8 mouse cellular contexts compared by ENCODE assay signal in the genomic region with DNA sequence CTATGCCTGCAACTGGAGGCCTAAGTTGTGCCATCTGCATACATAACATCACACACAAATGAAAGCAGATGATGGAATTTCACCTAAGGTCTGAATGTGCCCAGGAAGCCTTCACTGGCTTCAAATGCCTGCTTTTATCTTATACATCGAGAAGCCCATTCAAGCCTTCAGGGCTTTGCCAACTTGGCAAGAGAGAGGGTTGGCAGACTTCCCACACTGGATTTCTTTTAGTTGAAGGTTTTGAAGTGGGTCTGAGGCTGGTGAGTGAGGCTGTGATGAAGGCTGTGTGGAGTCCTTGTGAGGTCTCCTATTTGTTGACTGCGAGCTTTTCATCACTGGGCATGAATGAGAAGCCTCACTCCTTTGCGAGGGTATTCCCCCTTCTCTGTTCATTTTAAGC.
A peak's percentile ranks its signal among the peaks of the same experiment; 100 is the strongest.
DNase-seq lines count a peak whose midpoint lies in the region; ATAC-seq and TF ChIP-seq lines count a peak whose summit lies in the region.

No protein-coding gene starts in this region.

- intact Hi-C loops in left cerebral cortex, adult 2 months (cut with DNase I) = no loop called here

- H3K9me3 ChIP-seq in kidney, embryonic 15.5 days (replicated peaks) = no peaks in the 10 kb centered on the region
- H3K9me3 ChIP-seq in intestine, postnatal 0 days (ENCODE audit: control insufficient read depth) = no peaks in the 10 kb centered on the region

- no peaks in the 10 kb centered on the region for H3K4me1 ChIP-seq in kidney, embryonic 15.5 days
- H3K4me1 ChIP-seq in intestine, postnatal 0 days (replicated peaks; ENCODE audit: control insufficient read depth, insufficient read depth, low read length) = no peaks in the 10 kb centered on the region
- no peaks in the 10 kb centered on the region for H3K4me1 ChIP-seq in thymus, adult 2 months (replicated peaks; ENCODE audit: control insufficient read depth, insufficient read depth, low read length)

- DNase-seq in kidney, adult 18-20 months = peak; percentile 8
- DNase-seq in brain, embryonic 18.5 days (ENCODE audit: low read depth, low spot score) = peak; percentile 60
- peak; percentile 41 to 53 for DNase-seq in frontal cortex, postnatal 14 days (ENCODE audit: low spot score in 2 of 2)
- peak; percentile 29 to 33 for DNase-seq in left cerebral cortex, adult 2 months (ENCODE audit: extremely low spot score in 1 of 2, low spot score in 2 of 2)
- DNase-seq in ovary, adult 18-20 months (ENCODE audit: low spot score) = peak; percentile 56
- no peak for DNase-seq in thymus, adult 2 months

- H3K4me3 ChIP-seq in kidney, embryonic 15.5 days (replicated peaks) = no peak overlapping the region
- no peak overlapping the region for H3K4me3 ChIP-seq in left cerebral cortex, adult 2 months
- no peak overlapping the region for H3K4me3 ChIP-seq in intestine, postnatal 0 days (ENCODE audit: low read depth, low read length)
- H3K4me3 ChIP-seq in thymus, adult 2 months (ENCODE audit: control insufficient read depth, insufficient read depth, low read length) = no peak overlapping the region

- TF ChIP-seq POLR2A in thymus, adult 2 months (IDR thresholded peaks at IDR 0.05; ENCODE audit: control insufficient read depth, extremely low read depth, insufficient read depth, low read length, poor library complexity) = no peak

- no peak overlapping the region for H3K9ac ChIP-seq in kidney, embryonic 15.5 days
- no peak overlapping the region for H3K9ac ChIP-seq in intestine, postnatal 0 days (ENCODE audit: low read depth, low read length)

- no peak for ATAC-seq in kidney, embryonic 15.5 days (replicated peaks; ENCODE audit: low FRiP score)
- ATAC-seq in intestine, postnatal 0 days = no peak

- 63% methylated on average over 3 of the region's 3 CpGs for WGBS in kidney, embryonic 15.5 days
- 70% methylated on average over 3 of the region's 3 CpGs for WGBS in intestine, postnatal 0 days
- WGBS in thymus, adult 2 months = 69% methylated on average over 3 of the region's 3 CpGs

- H3K36me3 ChIP-seq in kidney, embryonic 15.5 days = no peaks in the 10 kb centered on the region
- no peaks in the 10 kb centered on the region for H3K36me3 ChIP-seq in intestine, postnatal 0 days (ENCODE audit: control insufficient read depth, insufficient read depth)
- no peaks in the 10 kb centered on the region for H3K36me3 ChIP-seq in thymus, adult 2 months (ENCODE audit: control insufficient read depth, insufficient read depth, low read length)

- TF ChIP-seq CTCF in left cerebral cortex, adult 2 months (IDR thresholded peaks at IDR 0.05) = no peak
- TF ChIP-seq CTCF in intestine, postnatal 0 days (IDR thresholded peaks at IDR 0.05; ENCODE audit: low read depth) = no peak
- no peak for TF ChIP-seq CTCF in thymus, adult 2 months (IDR thresholded peaks at IDR 0.05; ENCODE audit: borderline replicate concordance, control insufficient read depth, extremely low read depth, insufficient read depth, low read length, poor library complexity)

- H3K27ac ChIP-seq in kidney, embryonic 15.5 days = no peak overlapping the region
- H3K27ac ChIP-seq in left cerebral cortex, adult 2 months = no peak overlapping the region
- no peak overlapping the region for H3K27ac ChIP-seq in intestine, postnatal 0 days (ENCODE audit: low read depth, low read length)
- H3K27ac ChIP-seq in thymus, adult 2 months (ENCODE audit: control insufficient read depth, insufficient read depth, low read length) = no peak overlapping the region

- H3K27me3 ChIP-seq in kidney, embryonic 15.5 days = no peaks in the 10 kb centered on the region
- no peaks in the 10 kb centered on the region for H3K27me3 ChIP-seq in intestine, postnatal 0 days (replicated peaks; ENCODE audit: control insufficient read depth, insufficient read depth, low read length)
- no peaks in the 10 kb centered on the region for H3K27me3 ChIP-seq in thymus, adult 2 months (ENCODE audit: control insufficient read depth, insufficient read depth, low read length)

- H3K4me2 ChIP-seq in kidney, embryonic 15.5 days = no peak overlapping the region
- no peak overlapping the region for H3K4me2 ChIP-seq in intestine, postnatal 0 days (replicated peaks; ENCODE audit: low read depth)
